Mouse (Mus musculus) ES-Bruce4 (cell line): ENCODE data around the gene Slc11a2.

Experiments used
- CTCF ChIP-seq: IDR thresholded peaks from one replicate; pipeline ENCODE4 v1.8.1; 2011; ENCODE audit warnings: low read depth, low read length
- EP300 ChIP-seq: IDR thresholded peaks from 2 replicates; pipeline ENCODE4 v1.6.1; 2011; ENCODE audit warnings: low read depth, low read length; ENCODE audit not compliant: insufficient read depth
- POLR2A ChIP-seq: IDR thresholded peaks from one replicate; pipeline ENCODE4 v1.8.1; 2011; ENCODE audit warnings: low read length; ENCODE audit not compliant: insufficient read depth

DNA sequence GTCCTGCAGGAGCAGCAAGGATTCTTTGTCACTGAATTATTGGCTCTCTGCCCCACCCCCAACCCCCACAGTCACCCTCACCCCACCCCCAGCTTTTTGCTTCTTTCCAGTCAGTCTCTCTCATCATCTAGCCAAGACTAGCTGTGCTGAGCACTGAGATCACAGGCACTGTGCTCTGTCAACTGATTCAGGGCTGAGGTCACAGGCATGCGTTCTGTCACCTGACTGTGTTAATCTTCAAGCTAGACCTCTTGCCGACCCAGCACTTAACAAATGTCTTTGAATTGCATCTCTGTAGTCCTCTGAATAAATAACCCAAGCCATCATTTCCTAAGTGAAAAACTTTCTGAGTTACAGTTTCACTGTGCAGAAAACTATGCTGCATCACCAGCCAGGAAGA, 75.4 kb downstream of the Slc11a2 start:
- TF ChIP-seq POLR2A (no peak), CTCF (no peak), EP300 (no peak)
